In the genomic region with DNA sequence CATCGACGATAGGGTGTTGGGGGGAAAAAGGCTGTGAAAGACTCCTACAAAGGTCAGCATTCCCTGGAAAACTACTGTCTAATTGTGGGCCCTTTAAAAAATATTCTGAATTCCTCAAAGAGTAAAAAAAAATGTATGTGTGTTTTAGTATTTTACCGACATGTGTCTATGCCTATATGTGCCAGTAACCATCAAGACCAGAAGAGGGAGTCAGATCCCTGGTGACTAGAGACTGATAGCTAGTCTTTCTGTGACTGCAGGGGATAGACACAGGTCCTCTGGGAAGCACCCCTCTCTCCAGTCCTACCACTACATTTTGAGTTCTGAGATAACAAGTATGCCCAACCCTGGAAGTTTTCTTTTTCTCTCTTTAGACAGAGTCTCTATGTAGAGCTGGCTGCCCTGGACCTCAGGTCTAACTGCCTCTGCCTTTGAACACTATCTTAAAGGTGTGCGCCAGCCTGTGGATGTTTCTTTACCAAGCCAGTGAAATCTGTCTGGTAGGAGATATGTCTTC, we compare ENCODE assay signal across 8 mouse cellular contexts. TPM values are rescaled to one million over a fixed set of nuclear protein-coding genes. Genes with fewer than 3 reads are reported as not detected.
DNase-seq lines count a peak whose midpoint lies in the region; ATAC-seq and TF ChIP-seq lines count a peak whose summit lies in the region.

No protein-coding gene starts in this region.

- TF ChIP-seq EP300 in liver, postnatal 0 days (IDR thresholded peaks at IDR 0.05; ENCODE audit: low read depth): no peak

- peak overlapping the region; percentile 76 for H3K4me3 ChIP-seq in kidney, embryonic 15.5 days (replicated peaks)
- H3K4me3 ChIP-seq in forebrain, embryonic 15.5 days: peak overlapping the region; percentile 68
- H3K4me3 ChIP-seq in liver, postnatal 0 days (ENCODE audit: low read depth, low read length): peak overlapping the region; percentile 62

- no peaks in the 10 kb centered on the region for H3K27me3 ChIP-seq in kidney, embryonic 15.5 days
- H3K27me3 ChIP-seq in forebrain, embryonic 15.5 days: no peaks in the 10 kb centered on the region
- H3K27me3 ChIP-seq in liver, postnatal 0 days (ENCODE audit: insufficient read depth, low read length): no peaks in the 10 kb centered on the region

- H3K9me3 ChIP-seq in kidney, embryonic 15.5 days (replicated peaks): no peaks in the 10 kb centered on the region
- no peaks in the 10 kb centered on the region for H3K9me3 ChIP-seq in forebrain, embryonic 15.5 days
- no peaks in the 10 kb centered on the region for H3K9me3 ChIP-seq in liver, postnatal 0 days (ENCODE audit: low read length)

- H3K36me3 ChIP-seq in kidney, embryonic 15.5 days: no peaks in the 10 kb centered on the region
- H3K36me3 ChIP-seq in forebrain, embryonic 15.5 days: no peaks in the 10 kb centered on the region
- no peaks in the 10 kb centered on the region for H3K36me3 ChIP-seq in liver, postnatal 0 days (replicated peaks; ENCODE audit: insufficient read depth, low read length)

- H3K4me2 ChIP-seq in kidney, embryonic 15.5 days: peak overlapping the region; percentile 70
- H3K4me2 ChIP-seq in forebrain, embryonic 15.5 days (replicated peaks): peak overlapping the region; percentile 54
- H3K4me2 ChIP-seq in liver, postnatal 0 days (ENCODE audit: low read depth, low read length): peak overlapping the region; percentile 77

- DNase-seq in kidney, adult 8-10 months: no peak
- DNase-seq in MN1 (ENCODE audit: low spot score): peak; percentile 35
- no peak for DNase-seq in liver, postnatal 0 days
- no peak for DNase-seq in left cerebral cortex, postnatal 4 days
- no peak for DNase-seq in cerebellum, postnatal 4 days (ENCODE audit: low spot score in 2 of 2)
- no peak for DNase-seq in adrenal gland, postnatal 10 days

- peak overlapping the region; percentile 70 for H3K9ac ChIP-seq in kidney, embryonic 15.5 days
- H3K9ac ChIP-seq in forebrain, embryonic 15.5 days (replicated peaks): peak overlapping the region; percentile 64
- H3K9ac ChIP-seq in liver, postnatal 0 days (replicated peaks): peak overlapping the region; percentile 68

- no peak for ATAC-seq in kidney, embryonic 15.5 days (replicated peaks; ENCODE audit: low FRiP score)
- no peak for ATAC-seq in forebrain, embryonic 15.5 days (replicated peaks)
- no peak for ATAC-seq in liver, postnatal 0 days

- intact Hi-C loops in left cerebral cortex, postnatal 4 days (cut with DNase I): no loop called here

- peak overlapping the region; percentile 85; the same call in 1 of the 2 replicates for H3K27ac ChIP-seq in kidney, embryonic 15.5 days
- no peak overlapping the region for H3K27ac ChIP-seq in forebrain, embryonic 15.5 days (replicated peaks)
- H3K27ac ChIP-seq in liver, postnatal 0 days (ENCODE audit: low read depth): peak overlapping the region; percentile 72

- peak; percentile 68 for TF ChIP-seq CTCF in liver, postnatal 0 days (IDR thresholded peaks at IDR 0.05; ENCODE audit: low read depth)

- WGBS in kidney, embryonic 15.5 days: 30% methylated on average over 4 of the region's 4 CpGs
- 35% methylated on average over 4 of the region's 4 CpGs for WGBS in forebrain, embryonic 15.5 days
- 22% methylated on average over 4 of the region's 4 CpGs for WGBS in liver, postnatal 0 days (ENCODE audit: insufficient replicate concordance)

- H3K4me1 ChIP-seq in kidney, embryonic 15.5 days: peaks cover 26% of the 10 kb centered on the region
- H3K4me1 ChIP-seq in forebrain, embryonic 15.5 days: peaks cover 34% of the 10 kb centered on the region
- H3K4me1 ChIP-seq in liver, postnatal 0 days (ENCODE audit: insufficient read depth): peaks cover 21% of the 10 kb centered on the region

RNA-seq across cellular contexts. Expression of gene Nop10, which starts 1.1 kb away (rescaled TPM):
- 242 and 259 TPM in 2 replicates for polyA plus RNA-seq in kidney, embryonic 15.5 days (2015; fragmentation: Nextera tagmentation; extraction: Ambion mirVana)
- polyA plus RNA-seq in forebrain, embryonic 15.5 days (2015; fragmentation: Nextera tagmentation; extraction: Ambion mirVana): 164 and 187 TPM in 2 replicates
- 129 TPM in 2 replicates for polyA plus RNA-seq in liver, postnatal 0 days (2015; fragmentation: Nextera tagmentation; extraction: Ambion mirVana)
- total RNA-seq in left cerebral cortex, postnatal 4 days (2021): 10 to 100 TPM; 72.4 to 79.6 TPM
- total RNA-seq in adrenal gland, postnatal 10 days (2021): 100 to 1,000 TPM; 121 to 126 TPM

RNA-seq across cellular contexts. Expression of gene Slc12a6, which starts 2.8 kb away (rescaled TPM):
- 9.5 and 10.7 TPM in 2 replicates for polyA plus RNA-seq in kidney, embryonic 15.5 days (2015; fragmentation: Nextera tagmentation; extraction: Ambion mirVana)
- 15.6 and 16.9 TPM in 2 replicates for polyA plus RNA-seq in forebrain, embryonic 15.5 days (2015; fragmentation: Nextera tagmentation; extraction: Ambion mirVana)
- 3.7 and 4.1 TPM in 2 replicates for polyA plus RNA-seq in liver, postnatal 0 days (2015; fragmentation: Nextera tagmentation; extraction: Ambion mirVana)
- 10 to 100 TPM; 84.1 to 87.2 TPM for total RNA-seq in left cerebral cortex, postnatal 4 days (2021)
- 10 to 100 TPM; 33.1 to 43.7 TPM for total RNA-seq in adrenal gland, postnatal 10 days (2021)

RNA-seq across cellular contexts. Expression of gene Gm21985, which starts 3.3 kb away (rescaled TPM):
- not detected in 2 replicates for polyA plus RNA-seq in kidney, embryonic 15.5 days (2015; fragmentation: Nextera tagmentation; extraction: Ambion mirVana)
- 0.06 TPM in 1 of 2 replicates, not detected in the other for polyA plus RNA-seq in forebrain, embryonic 15.5 days (2015; fragmentation: Nextera tagmentation; extraction: Ambion mirVana)
- polyA plus RNA-seq in liver, postnatal 0 days (2015; fragmentation: Nextera tagmentation; extraction: Ambion mirVana): not detected in 2 replicates
- total RNA-seq in left cerebral cortex, postnatal 4 days (2021): under 1 TPM in 1 of 2 experiments, not detected in 1; 0.64 TPM
- total RNA-seq in adrenal gland, postnatal 10 days (2021): under 1 TPM in 1 of 2 experiments, not detected in 1; 0.54 TPM

RNA-seq across cellular contexts. Expression of gene Nutm1, which starts 3.7 kb away (rescaled TPM):
- polyA plus RNA-seq in kidney, embryonic 15.5 days (2015; fragmentation: Nextera tagmentation; extraction: Ambion mirVana): 0.08 TPM in 1 of 2 replicates, not detected in the other
- polyA plus RNA-seq in forebrain, embryonic 15.5 days (2015; fragmentation: Nextera tagmentation; extraction: Ambion mirVana): 0.04 TPM in 1 of 2 replicates, not detected in the other
- 0.02 TPM in 1 of 2 replicates, not detected in the other for polyA plus RNA-seq in liver, postnatal 0 days (2015; fragmentation: Nextera tagmentation; extraction: Ambion mirVana)
- total RNA-seq in left cerebral cortex, postnatal 4 days (2021): not detected
- total RNA-seq in adrenal gland, postnatal 10 days (2021): not detected

RNA-seq across cellular contexts. Expression of gene Lpcat4, which starts 23.6 kb away (rescaled TPM):
- 23.1 and 25.7 TPM in 2 replicates for polyA plus RNA-seq in kidney, embryonic 15.5 days (2015; fragmentation: Nextera tagmentation; extraction: Ambion mirVana)
- polyA plus RNA-seq in forebrain, embryonic 15.5 days (2015; fragmentation: Nextera tagmentation; extraction: Ambion mirVana): 13.4 and 15.2 TPM in 2 replicates
- polyA plus RNA-seq in liver, postnatal 0 days (2015; fragmentation: Nextera tagmentation; extraction: Ambion mirVana): 1.6 and 1.7 TPM in 2 replicates
- total RNA-seq in left cerebral cortex, postnatal 4 days (2021): 10 to 100 TPM; 47.7 to 50.4 TPM
- 1 to 10 TPM; 8.4 to 9.5 TPM for total RNA-seq in adrenal gland, postnatal 10 days (2021)
